ENCODE assay signal across 25 mouse cellular contexts in the genomic region with DNA sequence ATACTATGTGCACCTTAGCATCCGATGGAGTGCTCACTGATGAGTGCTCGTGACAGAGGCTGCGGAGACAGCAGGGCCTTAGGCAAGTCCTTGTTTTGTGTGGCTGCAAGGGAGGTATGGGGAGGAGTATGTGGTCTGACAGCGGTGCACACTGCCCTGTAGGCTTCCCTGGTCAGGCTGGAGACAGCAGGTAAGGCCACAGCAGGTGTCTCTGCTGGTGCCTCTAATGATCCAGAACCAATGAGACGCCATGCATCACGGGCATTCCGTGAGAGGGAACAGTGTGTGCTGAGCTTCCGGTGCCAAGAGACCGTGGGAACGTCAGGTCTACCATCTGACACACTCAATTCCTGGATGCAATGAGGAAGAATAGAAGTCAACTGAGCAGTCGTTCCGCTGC.
DNase-seq lines count a peak whose midpoint lies in the region; ATAC-seq lines count a peak whose summit lies in the region.
"Had no signal": no experiment of that assay in that cellular context is flagged by ENCODE, and none has a peak within 500 bp of the region (broad histone marks: within the 10 kb centered on the region; RNA-seq: fewer than 3 reads in every experiment).

No protein-coding gene starts in this region.

- peaks cover 52% of the 10 kb centered on the region for H3K4me1 ChIP-seq in forebrain, embryonic 10.5 days
- peaks cover 8% of the 10 kb centered on the region for H3K4me1 ChIP-seq in forebrain, embryonic 11.5 days (replicated peaks; ENCODE audit: control insufficient read depth, insufficient read depth, low read length)
- peaks cover 19% of the 10 kb centered on the region; the same call in 1 of the 2 replicates for H3K4me1 ChIP-seq in kidney, embryonic 15.5 days
- H3K4me1 ChIP-seq: embryonic facial prominence, embryonic 15.5 days had no signal

- no peak for ATAC-seq in forebrain, embryonic 11.5 days (replicated peaks; ENCODE audit: low FRiP score)
- peak; percentile 67 for ATAC-seq in kidney, embryonic 15.5 days (replicated peaks; ENCODE audit: low FRiP score)
- ATAC-seq: activated CD4-positive, CD25-positive, alpha-beta regulatory T cell, adult 4 months; forebrain, embryonic 13.5 days; forebrain, embryonic 16.5 days had no signal

- H3K27ac ChIP-seq in forebrain, embryonic 10.5 days: 0 out of 2 replicates have a peak overlapping the region, but pooled peaks have one; percentile 12
- no peak overlapping the region for H3K27ac ChIP-seq in forebrain, embryonic 11.5 days (ENCODE audit: low read depth, low read length)
- H3K27ac ChIP-seq in kidney, embryonic 15.5 days: no peak overlapping the region
- H3K27ac ChIP-seq: embryonic facial prominence, embryonic 12.5 days; embryonic facial prominence, embryonic 15.5 days; forebrain, embryonic 13.5 days; heart, embryonic 15.5 days; hindbrain, embryonic 14.5 days had no signal

- no peak overlapping the region for H3K9ac ChIP-seq in forebrain, embryonic 11.5 days (ENCODE audit: low read length)
- no peak overlapping the region for H3K9ac ChIP-seq in kidney, embryonic 15.5 days
- H3K9ac ChIP-seq: embryonic facial prominence, embryonic 12.5 days; embryonic facial prominence, embryonic 15.5 days; forebrain, embryonic 13.5 days; heart, embryonic 12.5 days; heart, embryonic 15.5 days; hindbrain, embryonic 14.5 days had no signal

- H3K4me3 ChIP-seq in forebrain, embryonic 10.5 days: no peak overlapping the region
- H3K4me3 ChIP-seq in forebrain, embryonic 11.5 days (ENCODE audit: low read depth, low read length): no peak overlapping the region
- H3K4me3 ChIP-seq in kidney, embryonic 15.5 days (replicated peaks): no peak overlapping the region
- H3K4me3 ChIP-seq: embryonic facial prominence, embryonic 12.5 days; embryonic facial prominence, embryonic 15.5 days; forebrain, embryonic 13.5 days; heart, embryonic 12.5 days; heart, embryonic 15.5 days had no signal

- WGBS in forebrain, embryonic 10.5 days: 77% methylated on average over 12 of the region's 12 CpGs
- 80% methylated on average over 12 of the region's 12 CpGs for WGBS in forebrain, embryonic 11.5 days
- 70% methylated on average over 12 of the region's 12 CpGs for WGBS in kidney, embryonic 15.5 days

- H3K36me3 ChIP-seq in forebrain, embryonic 10.5 days (replicated peaks): no peaks in the 10 kb centered on the region
- no peaks in the 10 kb centered on the region for H3K36me3 ChIP-seq in forebrain, embryonic 11.5 days (ENCODE audit: control insufficient read depth, insufficient read depth, low read length)
- no peaks in the 10 kb centered on the region for H3K36me3 ChIP-seq in kidney, embryonic 15.5 days
- H3K36me3 ChIP-seq: embryonic facial prominence, embryonic 12.5 days; embryonic facial prominence, embryonic 15.5 days; heart, embryonic 12.5 days; heart, embryonic 15.5 days had no signal

- H3K4me2 ChIP-seq in forebrain, embryonic 11.5 days (ENCODE audit: low read depth, low read length, severe bottlenecking): no peak overlapping the region
- peak overlapping the region; percentile 9; the same call in 1 of the 2 replicates for H3K4me2 ChIP-seq in kidney, embryonic 15.5 days
- H3K4me2 ChIP-seq: embryonic facial prominence, embryonic 12.5 days; embryonic facial prominence, embryonic 15.5 days; forebrain, embryonic 13.5 days; heart, embryonic 12.5 days; heart, embryonic 15.5 days; hindbrain, embryonic 14.5 days had no signal

- H3K9me3 ChIP-seq in forebrain, embryonic 10.5 days: no peaks in the 10 kb centered on the region
- no peaks in the 10 kb centered on the region for H3K9me3 ChIP-seq in forebrain, embryonic 11.5 days (ENCODE audit: control insufficient read depth, low read length)
- H3K9me3 ChIP-seq in kidney, embryonic 15.5 days (replicated peaks): no peaks in the 10 kb centered on the region
- H3K9me3 ChIP-seq: embryonic facial prominence, embryonic 12.5 days; embryonic facial prominence, embryonic 15.5 days; forebrain, embryonic 13.5 days; heart, embryonic 12.5 days; heart, embryonic 15.5 days had no signal

- DNase-seq in forebrain, embryonic 10.5 days (ENCODE audit: extremely low spot score, low spot score): no peak
- no peak for DNase-seq in forebrain, embryonic 11.5 days (ENCODE audit: low spot score)
- DNase-seq in kidney, postnatal 25 days: no peak
- peak; percentile 6 to 14 for DNase-seq in kidney, postnatal 4 days
- DNase-seq in kidney, adult 18-20 months: no peak
- peak; percentile 10 for DNase-seq in urinary bladder, postnatal 14 days (ENCODE audit: low spot score)
- no peak for DNase-seq in urinary bladder, postnatal 36 days (ENCODE audit: low spot score in 2 of 2)
- DNase-seq: adrenal gland, adult 8-10 months; adrenal gland, postnatal 25 days; cerebellum, adult 18-20 months; cerebellum, adult 9-10 months; cerebellum, postnatal 14 days; gastrocnemius, postnatal 10 days; gastrocnemius, postnatal 36 days; heart, postnatal 10 days; heart, postnatal 36 days had no signal

- H3K27me3 ChIP-seq in forebrain, embryonic 10.5 days (ENCODE audit: poor library complexity, severe bottlenecking): peaks cover 40% of the 10 kb centered on the region
- peaks cover 2% of the 10 kb centered on the region; the same call in 1 of the 2 replicates for H3K27me3 ChIP-seq in forebrain, embryonic 11.5 days (ENCODE audit: control insufficient read depth, insufficient read depth, low read length)
- H3K27me3 ChIP-seq in kidney, embryonic 15.5 days: no peaks in the 10 kb centered on the region
- H3K27me3 ChIP-seq: embryonic facial prominence, embryonic 12.5 days; embryonic facial prominence, embryonic 15.5 days; heart, embryonic 12.5 days; heart, embryonic 15.5 days had no signal

Comparison
In these comparisons a context has a peak if more than half of its experiments do, and no peak if none do; other contexts are left out.
1. DNase-seq: peak in kidney, postnatal 4 days (2 of 2) and urinary bladder, postnatal 14 days (single experiment); none in forebrain, embryonic 10.5 days (single experiment), forebrain, embryonic 11.5 days (single experiment), kidney, postnatal 25 days (0 of 2), kidney, adult 18-20 months (single experiment) and urinary bladder, postnatal 36 days (0 of 2).